Mouse (Mus musculus): ENCODE measurements around the gene Olfr550. TPM values are rescaled to one million over a fixed set of nuclear protein-coding genes. Genes with fewer than 3 reads are reported as not detected.

The Olfr550 gene
- polyA plus RNA-seq (2017; shearing (Covaris generic)), result not detected

DNA sequence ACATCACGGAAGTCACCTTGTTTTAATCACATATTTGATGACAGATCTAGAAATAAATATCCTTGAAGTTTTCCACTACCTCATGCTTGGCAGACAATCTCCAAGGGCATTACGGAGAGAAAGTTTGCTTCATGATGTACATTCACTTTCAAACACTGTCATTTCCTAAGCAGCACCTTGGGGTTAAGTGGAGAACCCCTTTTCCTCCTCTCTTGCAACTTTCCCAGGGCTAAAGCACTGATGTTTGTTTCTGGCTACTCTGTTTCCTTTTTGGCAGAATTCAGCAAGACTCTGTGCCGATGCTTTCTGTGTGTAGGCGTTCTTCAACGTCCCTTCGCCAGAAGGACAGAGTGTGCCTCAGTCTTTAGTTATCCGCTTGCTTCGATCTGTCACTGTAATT is at the start of gene Olfr550:
Gene Olfr550 (plus strand): TSS at position 301 of the 400 bp plus-strand sequence.

DNA sequence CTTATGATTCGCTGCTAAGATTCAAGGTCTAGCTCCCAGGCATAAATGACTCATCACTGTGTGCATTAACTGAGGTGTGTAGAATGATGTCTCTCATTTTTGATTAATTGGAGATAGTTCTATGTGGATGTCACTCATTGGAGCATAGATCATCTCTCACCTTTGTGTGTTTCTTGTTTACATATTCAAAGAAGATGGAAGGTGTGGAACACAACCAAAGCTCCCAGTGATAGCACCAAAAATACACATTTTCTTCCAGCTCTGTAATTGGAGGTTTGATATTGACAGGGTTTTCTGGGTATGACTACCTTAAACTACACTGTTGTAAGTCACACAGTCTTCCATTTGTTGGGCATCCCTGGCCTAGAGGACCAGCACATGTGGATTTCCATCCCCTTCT is 36.8 kb upstream of the Olfr550 start, which contains the start of gene Olfr547:
Gene Olfr547 (plus strand): TSS at position 301 of the 400 bp plus-strand sequence.

DNA sequence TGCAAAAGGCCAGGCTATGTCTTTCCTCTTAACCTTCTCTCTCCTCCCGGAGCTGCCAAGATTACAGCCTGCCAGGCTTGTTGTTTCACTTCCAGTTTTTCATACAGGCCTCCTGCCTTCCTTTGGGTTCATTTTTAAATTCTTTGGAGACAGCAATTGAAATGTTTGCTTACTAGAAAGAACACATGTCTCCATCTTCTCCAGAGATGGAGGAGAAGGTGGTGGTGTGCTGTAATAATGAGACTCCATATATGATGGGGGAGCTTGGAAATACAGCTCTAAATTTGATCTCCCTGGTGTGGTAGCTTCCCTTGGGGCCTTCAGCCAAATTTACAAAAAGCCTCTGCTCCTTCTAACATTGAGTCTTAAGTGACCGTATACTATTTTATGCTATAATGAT is 30.6 kb upstream of the Olfr550 start, which contains the start of gene Olfr548-ps1:
Gene Olfr548-ps1 (plus strand): TSS at position 301 of the 400 bp plus-strand sequence.

DNA sequence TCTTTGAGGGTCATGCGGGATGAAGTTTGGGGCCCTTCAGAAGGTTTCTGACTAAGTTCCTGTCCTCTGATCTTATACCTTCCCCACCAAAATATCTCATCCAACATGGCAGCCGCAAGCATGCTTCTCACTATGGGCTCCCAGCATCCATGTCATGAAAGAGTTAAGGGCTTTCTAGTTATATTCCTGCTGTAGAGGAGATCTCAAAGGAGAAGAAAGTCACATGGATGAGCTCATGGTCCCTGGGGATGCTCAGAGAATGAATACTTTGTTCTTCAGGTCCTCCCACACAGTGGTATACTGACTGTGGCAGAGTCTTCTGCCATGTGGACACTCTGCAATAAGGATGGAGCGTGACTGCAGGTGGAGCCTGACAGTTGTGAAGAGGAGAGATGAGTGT is 21.7 kb upstream of the Olfr550 start, which contains the start of gene Olfr549:
Gene Olfr549 (plus strand): TSS at position 301 of the 400 bp plus-strand sequence.

DNA sequence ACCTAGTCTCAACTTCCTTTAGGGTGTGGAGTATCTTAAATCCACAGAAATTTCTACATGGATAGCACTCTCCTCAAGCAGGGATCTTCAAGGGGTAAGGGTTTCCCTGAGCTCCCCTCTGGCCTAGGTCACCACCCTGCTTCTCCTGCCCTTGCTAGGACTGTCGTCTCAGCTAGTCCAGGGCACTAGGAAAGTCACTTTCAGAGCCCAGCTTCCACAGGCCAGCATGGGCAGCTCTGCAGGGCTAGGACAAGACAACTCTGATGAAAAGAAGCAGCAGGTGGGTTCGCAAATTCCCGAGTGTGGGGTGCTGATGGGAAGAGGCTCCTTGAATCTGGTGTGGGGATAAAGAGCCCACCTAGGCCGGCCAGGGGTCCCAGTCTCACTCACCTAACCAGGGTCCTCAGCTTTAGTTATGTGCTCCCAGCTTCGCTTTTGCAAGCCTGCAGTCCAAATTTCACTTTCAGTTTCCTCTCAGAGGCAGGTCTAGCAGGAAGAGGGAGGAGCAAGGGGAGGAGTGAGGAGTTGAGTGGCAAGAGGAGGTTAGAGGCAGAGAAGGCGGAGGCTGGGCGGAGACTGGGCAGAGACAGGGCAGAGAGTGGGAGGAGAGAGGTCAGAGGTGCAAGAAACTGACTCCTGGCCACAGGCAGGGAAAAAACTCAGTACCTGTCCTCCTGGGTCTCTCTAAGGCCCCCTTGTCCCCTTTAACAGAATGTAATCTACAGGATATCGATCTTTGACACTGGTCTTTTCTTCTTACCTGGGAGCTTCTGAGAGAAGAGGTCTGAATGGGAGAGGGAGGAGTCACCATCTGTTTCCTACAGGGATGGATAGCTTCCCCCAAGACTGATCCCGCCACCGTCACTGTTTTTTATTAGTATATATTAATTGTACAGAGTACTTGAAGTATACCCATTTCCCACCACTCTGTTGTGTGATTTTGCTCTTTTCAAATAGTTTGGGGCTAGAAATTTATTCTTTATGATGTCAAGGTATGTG is 5.9 kb upstream of the Olfr550 start, which contains the start of gene Trim21:
Gene Trim21 (minus strand): TSS at position 488 of the 999 bp plus-strand sequence.

DNA sequence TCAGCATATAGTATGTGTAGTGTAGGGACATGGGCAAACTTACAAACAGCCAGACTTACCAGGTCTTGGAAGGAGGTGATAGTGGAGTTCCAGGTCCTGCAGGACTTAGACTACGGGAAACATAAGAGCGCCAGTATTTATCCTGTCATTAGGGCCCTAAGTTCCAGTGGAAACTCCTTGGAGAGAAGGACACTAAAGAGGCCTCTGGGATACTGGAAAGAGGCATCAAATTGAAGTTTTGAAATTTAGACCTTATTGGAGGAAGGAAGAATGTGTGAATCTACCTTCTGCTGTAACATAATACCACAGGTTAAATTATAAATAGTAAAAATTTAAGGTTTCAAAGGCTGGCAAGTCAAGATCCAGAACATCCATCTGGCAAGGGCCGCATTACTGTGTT is 20.5 kb downstream of the Olfr550 start, which contains the start of gene Olfr551:
Gene Olfr551 (minus strand): TSS at position 101 of the 400 bp plus-strand sequence.

DNA sequence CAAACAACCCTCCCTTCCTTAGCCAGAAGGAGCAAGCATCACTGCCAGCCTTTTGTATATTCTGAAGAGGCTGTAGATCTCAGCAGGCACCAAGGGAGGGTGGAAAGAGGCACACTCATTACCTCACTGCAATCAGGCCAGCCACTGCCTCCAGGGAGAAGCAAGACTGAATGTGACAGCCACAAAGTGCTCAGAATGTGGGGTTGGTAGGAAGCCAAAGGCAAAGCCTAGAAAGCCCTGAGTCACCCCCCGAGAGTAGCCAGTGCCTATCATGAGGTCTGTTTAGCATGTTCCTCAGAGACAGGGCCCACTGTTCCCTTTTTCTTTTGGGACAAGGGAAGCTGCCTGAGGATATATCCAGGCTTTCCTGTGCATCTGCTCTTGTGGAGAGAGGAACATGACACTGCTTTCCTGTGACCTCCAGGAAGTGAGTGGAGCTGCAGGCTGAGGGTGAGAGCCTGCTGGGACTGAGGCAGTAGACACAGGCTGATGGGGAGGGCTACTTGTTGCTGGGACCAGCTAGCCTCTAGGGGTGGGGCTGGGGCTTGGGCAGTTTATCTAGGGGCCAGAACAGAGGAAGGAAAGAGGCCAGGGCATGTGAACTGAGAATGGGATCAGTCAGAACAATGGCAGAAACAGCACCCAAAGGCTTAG is 26.3 kb downstream of the Olfr550 start, which contains the start of gene Olfr552:
Gene Olfr552 (plus strand): TSS at position 393 of the 654 bp plus-strand sequence.

DNA sequence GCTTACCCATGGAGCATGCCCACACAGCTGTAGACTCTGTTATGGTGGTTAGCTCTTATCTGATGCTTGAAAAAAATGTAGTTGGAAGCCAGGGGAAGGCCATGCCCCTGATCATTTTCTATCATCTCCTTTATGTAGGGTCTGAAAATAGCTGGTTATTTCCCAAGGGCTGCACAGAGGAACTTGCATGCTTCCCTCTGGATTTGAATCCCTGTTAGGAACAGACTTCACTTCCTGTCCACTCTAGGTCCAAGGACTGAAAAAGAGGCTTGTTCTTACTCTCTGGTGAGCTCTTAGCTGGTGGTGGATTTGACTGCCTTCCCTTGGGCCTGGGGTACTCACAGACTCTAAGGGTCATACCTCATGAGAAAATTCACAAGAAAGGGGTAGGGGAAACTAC is 46.9 kb downstream of the Olfr550 start, which contains the start of gene Olfr553:
Gene Olfr553 (minus strand): TSS at position 101 of the 400 bp plus-strand sequence.

Other genes starting within 250 kb of the Olfr550 start
- gene Rrm1, start 129.7 kb upstream of the Olfr550 start, polyA plus RNA-seq (2017; shearing (Covaris generic)), result 28.8 TPM
- gene Olfr543, start 89.8 kb upstream of the Olfr550 start, polyA plus RNA-seq (2017; shearing (Covaris generic)), result not detected
- 0.14 TPM for gene Olfr544, start 83.1 kb upstream of the Olfr550 start, polyA plus RNA-seq (2017; shearing (Covaris generic))
- not detected for gene Olfr545, start 71.9 kb upstream of the Olfr550 start, polyA plus RNA-seq (2017; shearing (Covaris generic))
- not detected for gene Olfr547, start 36.7 kb upstream of the Olfr550 start, polyA plus RNA-seq (2017; shearing (Covaris generic))
- gene Olfr548-ps1, start 30.5 kb upstream of the Olfr550 start, polyA plus RNA-seq (2017; shearing (Covaris generic)), result not detected
- gene Olfr549, start 21.6 kb upstream of the Olfr550 start, polyA plus RNA-seq (2017; shearing (Covaris generic)), result not detected
- gene Trim21, start 6.0 kb upstream of the Olfr550 start, polyA plus RNA-seq (2017; shearing (Covaris generic)), result 28.9 TPM
- not detected for gene Olfr551, start 20.4 kb downstream of the Olfr550 start, polyA plus RNA-seq (2017; shearing (Covaris generic))
- gene Olfr552, start 26.3 kb downstream of the Olfr550 start, polyA plus RNA-seq (2017; shearing (Covaris generic)), result not detected
- gene Olfr553, start 46.8 kb downstream of the Olfr550 start, polyA plus RNA-seq (2017; shearing (Covaris generic)), result not detected
- 0.30 TPM for gene Olfr554, start 67.0 kb downstream of the Olfr550 start, polyA plus RNA-seq (2017; shearing (Covaris generic))
- gene Olfr555, start 87.4 kb downstream of the Olfr550 start, polyA plus RNA-seq (2017; shearing (Covaris generic)), result not detected
- gene Olfr556, start 93.5 kb downstream of the Olfr550 start, polyA plus RNA-seq (2017; shearing (Covaris generic)), result not detected
- 10.0 TPM for gene Trim68, start 115.9 kb downstream of the Olfr550 start, polyA plus RNA-seq (2017; shearing (Covaris generic))
- gene Olfr557, start 124.5 kb downstream of the Olfr550 start, polyA plus RNA-seq (2017; shearing (Covaris generic)), result not detected
- gene Olfr558, start 130.8 kb downstream of the Olfr550 start, polyA plus RNA-seq (2017; shearing (Covaris generic)), result not detected
- not detected for gene Olfr33, start 147.6 kb downstream of the Olfr550 start, polyA plus RNA-seq (2017; shearing (Covaris generic))
- gene Olfr559, start 156.0 kb downstream of the Olfr550 start, polyA plus RNA-seq (2017; shearing (Covaris generic)), result not detected
- not detected for gene Olfr560, start 187.9 kb downstream of the Olfr550 start, polyA plus RNA-seq (2017; shearing (Covaris generic))
- not detected for gene Olfr78, start 188.0 kb downstream of the Olfr550 start, polyA plus RNA-seq (2017; shearing (Covaris generic))
- gene Olfr561, start 199.8 kb downstream of the Olfr550 start, polyA plus RNA-seq (2017; shearing (Covaris generic)), result not detected
- gene Olfr564, start 232.0 kb downstream of the Olfr550 start, polyA plus RNA-seq (2017; shearing (Covaris generic)), result not detected